In genomic region chr12:75572271-75572670, GRCm38 (mm10) we compare ENCODE assay signal across 8 mouse cellular contexts. TPM values are rescaled to one million over a fixed set of nuclear protein-coding genes. Genes with fewer than 3 reads are reported as not detected.
DNase-seq lines count a peak whose midpoint lies in the region; ATAC-seq lines count a peak whose summit lies in the region.

No protein-coding gene starts in this region.

- ATAC-seq in liver, embryonic 13.5 days (ENCODE audit: low read depth) = peak; percentile 56

- H3K4me3 ChIP-seq in liver, embryonic 13.5 days (replicated peaks) = no peak overlapping the region

- no peaks in the 10 kb centered on the region for H3K27me3 ChIP-seq in liver, embryonic 13.5 days

- DNase-seq in gastrocnemius, adult 18-20 months (ENCODE audit: low spot score) = peak; percentile 31
- DNase-seq in gastrocnemius, postnatal 4 days (ENCODE audit: low spot score in 2 of 2) = no peak
- DNase-seq in 416B (ENCODE audit: low read depth) = peak; percentile 63
- DNase-seq in R1 (ENCODE audit: low read depth, low spot score) = peak; percentile 61
- peak; percentile 8 to 26 for DNase-seq in gastrocnemius, postnatal 36 days
- DNase-seq in liver, embryonic 13.5 days = peak; percentile 26
- peak; percentile 56 to 82 for DNase-seq in spleen, postnatal 4 days (ENCODE audit: low spot score in 2 of 2)
- DNase-seq in ovary, adult 18-20 months (ENCODE audit: low spot score) = no peak

- H3K4me2 ChIP-seq in liver, embryonic 13.5 days = no peak overlapping the region

- H3K36me3 ChIP-seq in liver, embryonic 13.5 days = no peaks in the 10 kb centered on the region

- H3K9me3 ChIP-seq in liver, embryonic 13.5 days (replicated peaks) = no peaks in the 10 kb centered on the region

- no peak overlapping the region for H3K9ac ChIP-seq in liver, embryonic 13.5 days

- no peak overlapping the region for H3K27ac ChIP-seq in liver, embryonic 13.5 days

- H3K4me1 ChIP-seq in liver, embryonic 13.5 days (replicated peaks) = peaks cover 26% of the 10 kb centered on the region

- whole genome bisulfite sequencing in liver, embryonic 13.5 days (ENCODE audit: insufficient replicate concordance) = 50% methylated on average over 4 of the region's 4 CpGs

- intact Hi-C loops in gastrocnemius, postnatal 36 days (cut with DNase I) = loop anchor here (5.0 kb wide), 1 partner anchor 105 kb away; no protein-coding TSS in a partner anchor

RNA-seq across cellular contexts. Expression of gene Ppp2r5e, which starts 23.8 kb away (rescaled TPM):
- 10 to 100 TPM; 30.9 to 34.1 TPM for total RNA-seq in gastrocnemius, adult 18-20 months (2021)
- 10 to 100 TPM; 32.3 to 37.3 TPM for total RNA-seq in gastrocnemius, postnatal 4 days (2021)
- total RNA-seq in gastrocnemius, postnatal 36 days (2021) = 10 to 100 TPM; 25.7 to 29.8 TPM
- 5.3 and 5.7 TPM in 2 replicates for polyA plus RNA-seq in liver, embryonic 13.5 days (2015; fragmentation: Nextera tagmentation; extraction: Ambion mirVana)

Comparison
In these comparisons a context has a peak if more than half of its experiments do, and no peak if none do; other contexts are left out.
1. DNase-seq: peak in gastrocnemius, adult 18-20 months (single experiment), 416B (single experiment), R1 (single experiment), gastrocnemius, postnatal 36 days (2 of 2), liver, embryonic 13.5 days (single experiment) and spleen, postnatal 4 days (2 of 2); none in gastrocnemius, postnatal 4 days (0 of 2) and ovary, adult 18-20 months (single experiment).